Mouse (Mus musculus): ENCODE measurements around the gene 1700025G04Rik. TPM values are rescaled to one million over a fixed set of nuclear protein-coding genes. Genes with fewer than 3 reads are reported as not detected.

The 1700025G04Rik gene
- total and polyA plus RNA-seq, 3 experiments = 1.5 to 19.5 (median 12.8) TPM

GRCm38 (mm10) chr1:152070441-152070840 lies 19.5 kb downstream of the 1700025G04Rik start:
- Histone ChIP-seq H3K9ac (ENCODE audit: insufficient read depth, low read depth) (no peak overlapping the region), H3K9me3 (replicated peaks; ENCODE audit: low read length) (no peaks in the 10 kb centered on the region), H3K4me1 (ENCODE audit: control insufficient read depth in 1 of 2, insufficient read depth in 2 of 2) (peaks cover 0 to 9% of the 10 kb centered on the region in 2 experiments; a peak in 1 of 4 replicates), H3K79me2 (replicated peaks; ENCODE audit: control insufficient read depth, extremely low read depth, insufficient read depth, poor library complexity, severe bottlenecking) (no peaks in the 10 kb centered on the region), H3K27me3 (replicated peaks) (no peaks in the 10 kb centered on the region), H3K4me2 (ENCODE audit: insufficient read depth, low read depth, poor library complexity, severe bottlenecking) (no peak overlapping the region), H3K27ac (ENCODE audit: insufficient read depth, low read depth) (no peak overlapping the region), H3K4me3 (replicated peaks in 1 of 3; ENCODE audit: low read depth in 2 of 3, low read length in 2 of 3, poor library complexity in 1 of 3) (no peak overlapping the region), H3K36me3 (replicated peaks in 1 of 2; ENCODE audit: control insufficient read depth in 1 of 2, insufficient read depth in 1 of 2, low read length in 1 of 2) (no peaks in the 10 kb centered on the region)
- TF ChIP-seq EP300 (IDR thresholded peaks at IDR 0.05; ENCODE audit: low read length) (no peak), MAZ (IDR thresholded peaks at IDR 0.05; ENCODE audit: low read depth, low read length) (no peak), ETS1 (conservative IDR thresholded peaks at IDR 0.05; ENCODE audit: low read depth, low read length) (no peak), GABPA (IDR thresholded peaks at IDR 0.05; ENCODE audit: insufficient replicate concordance, low read depth, low read length) (no peak)
- in situ Hi-C loops (cut with MboI; ENCODE audit: low pct_ligation_motif_present, low pct_unique_long_range_greater_than_20kb, low sequenced_read_pairs) = no loop called here
- no peak for DNase-seq (ENCODE audit: extremely low read depth)
- dilution Hi-C loops (cut with MboI; ENCODE audit: extremely low pct_ligation_motif_present, extremely low pct_unique_long_range_greater_than_20kb, low sequenced_read_pairs) = no loop called here

- no peak overlapping the region for H3K9ac ChIP-seq (ENCODE audit: insufficient read depth, low read depth)
- no peaks in the 10 kb centered on the region for H3K27me3 ChIP-seq (replicated peaks)
- no peak overlapping the region for H3K27ac ChIP-seq (ENCODE audit: insufficient read depth, low read depth)
- H3K4me3 ChIP-seq (replicated peaks in 1 of 3; ENCODE audit: low read depth in 2 of 3, low read length in 2 of 3, poor library complexity in 1 of 3) = no peak overlapping the region
- dilution Hi-C loops (cut with MboI; ENCODE audit: extremely low pct_ligation_motif_present, extremely low pct_unique_long_range_greater_than_20kb, low sequenced_read_pairs) = no loop called here
- no peak for DNase-seq (ENCODE audit: extremely low read depth)
- TF ChIP-seq RAD21 (IDR thresholded peaks at IDR 0.05; ENCODE audit: low read depth, low read length) (no peak), TCF12 (IDR thresholded peaks at IDR 0.05; ENCODE audit: low read depth, low read length) (no peak), NELFE (IDR thresholded peaks at IDR 0.05; ENCODE audit: low read depth, low read length) (no peak), CHD2 (IDR thresholded peaks at IDR 0.05; ENCODE audit: low read length) (no peak), POLR2A (IDR thresholded peaks at IDR 0.05; ENCODE audit: low read depth, low read length) (no peak), SIN3A (IDR thresholded peaks at IDR 0.05; ENCODE audit: low read length) (no peak), ELF1 (IDR thresholded peaks at IDR 0.05; ENCODE audit: low read depth, low read length) (no peak), ETS1 (conservative IDR thresholded peaks at IDR 0.05; ENCODE audit: low read depth, low read length) (no peak), POLR2AphosphoS2 (IDR thresholded peaks at IDR 0.05; ENCODE audit: low read depth, low read length) (no peak), MXI1 (IDR thresholded peaks at IDR 0.05; ENCODE audit: low read depth, low read length) (no peak), JUN (IDR thresholded peaks at IDR 0.05; ENCODE audit: insufficient read depth, low read depth, low read length) (no peak), EP300 (IDR thresholded peaks at IDR 0.05; ENCODE audit: low read length) (no peak), NRF1 (IDR thresholded peaks at IDR 0.05; ENCODE audit: low read depth, low read length) (no peak), IRF4 (IDR thresholded peaks at IDR 0.05; ENCODE audit: low read depth, low read length) (no peak), MAX (IDR thresholded peaks at IDR 0.05; ENCODE audit: low read length) (no peak), MYC (IDR thresholded peaks at IDR 0.05; ENCODE audit: low read depth, low read length) (no peak)
- in situ Hi-C loops (cut with MboI; ENCODE audit: low pct_ligation_motif_present, low pct_unique_long_range_greater_than_20kb, low sequenced_read_pairs) = no loop called here
- H3K36me3 ChIP-seq (replicated peaks in 1 of 2; ENCODE audit: control insufficient read depth in 1 of 2, insufficient read depth in 1 of 2, low read length in 1 of 2) = no peaks in the 10 kb centered on the region
- no peaks in the 10 kb centered on the region for H3K9me3 ChIP-seq (replicated peaks; ENCODE audit: low read length)
- no peak overlapping the region for H3K4me2 ChIP-seq (ENCODE audit: insufficient read depth, low read depth, poor library complexity, severe bottlenecking)
- H3K4me1 ChIP-seq (ENCODE audit: control insufficient read depth in 1 of 2, insufficient read depth in 2 of 2) = peaks cover 0 to 9% of the 10 kb centered on the region in 2 experiments; a peak in 1 of 4 replicates
- H3K79me2 ChIP-seq (replicated peaks; ENCODE audit: control insufficient read depth, extremely low read depth, insufficient read depth, poor library complexity, severe bottlenecking) = no peaks in the 10 kb centered on the region
These were observed 20.2 kb downstream of the 1700025G04Rik start for GRCm38 (mm10) chr1:152069745-152070144.
